Mouse (Mus musculus) layer of hippocampus, adult 9-10 months (tissue): ENCODE results near the gene Hmg20a.

Source experiments
- DNase-seq: peaks from one replicate; pipeline ENCODE4 v3.0.0; 2022; ENCODE audit warnings: low spot score

Hmg20a gene

GRCm38 (mm10) chr9:56527951-56528350 lies 109.5 kb downstream of the Hmg20a start:
- DNase-seq = no peak

GRCm38 (mm10) chr9:56531991-56532390 lies 113.6 kb downstream of the Hmg20a start:
- DNase-seq = no peak

- DNase-seq = no peak
Measured at GRCm38 (mm10) chr9:56533916-56534315, 115.5 kb downstream of the Hmg20a start.

- no peak for DNase-seq
Measured at GRCm38 (mm10) chr9:56534727-56535126, 116.3 kb downstream of the Hmg20a start.

DNA sequence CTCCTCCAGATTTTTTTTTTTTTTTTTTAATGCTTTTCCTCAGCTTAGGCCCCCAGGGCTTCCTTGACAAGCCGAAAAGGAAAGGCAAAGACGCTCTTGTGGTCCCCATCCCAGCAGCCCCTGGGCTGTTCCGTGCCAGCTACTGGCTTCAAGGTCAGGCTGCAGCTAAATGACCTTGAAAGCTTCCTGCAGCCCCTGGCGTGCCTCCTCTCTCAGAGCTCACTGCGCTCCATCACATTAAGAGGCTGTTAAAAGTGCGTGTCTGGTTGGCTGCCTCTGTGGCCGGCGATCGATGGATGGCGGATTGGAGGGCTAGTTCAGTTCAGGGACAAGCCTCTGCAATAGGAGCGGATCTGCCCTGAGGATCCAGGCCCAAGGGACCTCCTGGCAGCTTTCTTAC lies 117.0 kb downstream of the Hmg20a start:
- DNase-seq = no peak

GRCm38 (mm10) chr9:56540051-56540450 lies 121.6 kb downstream of the Hmg20a start:
- no peak for DNase-seq

DNA sequence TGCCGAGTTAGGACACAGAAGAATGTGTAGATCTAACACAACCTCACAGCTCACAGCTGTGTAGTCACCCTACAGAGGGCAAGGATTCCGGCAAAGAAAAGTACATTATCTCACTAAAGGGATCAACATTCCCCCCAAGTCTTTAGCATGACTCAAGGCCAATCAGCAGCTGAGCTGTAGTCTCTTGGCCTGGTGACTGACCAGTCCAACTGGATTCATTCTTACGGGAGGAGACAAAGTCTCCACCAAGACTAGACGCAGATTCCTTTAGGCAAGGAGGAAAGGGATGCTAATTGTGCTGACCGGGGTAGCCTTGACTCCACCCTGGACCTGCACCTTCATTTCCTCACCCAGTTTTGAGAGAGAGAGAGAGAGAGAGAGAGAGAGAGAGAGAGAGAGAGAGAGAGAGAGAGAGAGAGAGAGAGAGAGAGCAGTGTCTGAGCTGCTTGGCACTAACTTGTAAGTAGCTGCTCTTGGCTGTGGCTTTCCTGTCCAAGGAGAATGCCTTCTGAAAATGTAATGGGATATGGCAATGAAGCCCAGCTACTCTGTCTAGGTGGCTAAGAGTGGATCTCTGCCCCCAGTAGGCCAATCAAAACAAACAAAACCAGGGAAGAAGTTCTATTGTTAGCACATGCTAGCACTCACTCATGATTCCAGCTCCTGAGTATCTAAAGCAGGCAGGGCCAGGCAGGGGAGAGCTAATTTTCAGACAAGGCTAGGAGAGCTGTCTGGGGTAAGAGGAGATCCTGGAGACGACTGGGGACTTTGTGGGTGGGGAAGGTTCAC lies 126.5 kb downstream of the Hmg20a start:
- DNase-seq = no peak
